Mouse (Mus musculus): ENCODE measurements around the gene Gipc2. TPM values are rescaled to one million over a fixed set of nuclear protein-coding genes. Genes with fewer than 3 reads are reported as not detected.
A peak's percentile ranks its signal among the peaks of the same experiment; 100 is the strongest.

Gipc2 gene
- polyA plus RNA-seq, 1 experiment, result 36.6 TPM

GRCm38 (mm10) chr3:152172322-152172935, 6.4 kb upstream of the Gipc2 start:
- Histone ChIP-seq H3K4me1 (ENCODE audit: control insufficient read depth, insufficient read depth, low read length) (peaks cover 13% of the 10 kb centered on the region), H3K4me3 (replicated peaks; ENCODE audit: extremely low read depth, low read depth, low read length) (no peak overlapping the region)
- no peak for DNase-seq
- no peak for TF ChIP-seq CTCF (IDR thresholded peaks at IDR 0.05; ENCODE audit: insufficient read depth, low read length)
- TF ChIP-seq POLR2A (IDR thresholded peaks at IDR 0.05; ENCODE audit: borderline replicate concordance, extremely low read depth, low read depth, low read length), result no peak
- 53% methylated on average over 7 of the region's 7 CpGs for WGBS

- Histone ChIP-seq H3K4me1 (ENCODE audit: control insufficient read depth, insufficient read depth, low read length) (peaks cover 13% of the 10 kb centered on the region), H3K4me3 (replicated peaks; ENCODE audit: extremely low read depth, low read depth, low read length) (no peak overlapping the region)
- DNase-seq, result no peak
- WGBS, result 56% methylated on average over 7 of the region's 7 CpGs
- TF ChIP-seq POLR2A (IDR thresholded peaks at IDR 0.05; ENCODE audit: borderline replicate concordance, extremely low read depth, low read depth, low read length) (no peak), CTCF (IDR thresholded peaks at IDR 0.05; ENCODE audit: insufficient read depth, low read length) (peak; percentile 19; the same call in 1 of the 2 replicates)
Measured at GRCm38 (mm10) chr3:152171862-152172261, 5.8 kb upstream of the Gipc2 start.

GRCm38 (mm10) chr3:152171236-152171635, 5.2 kb upstream of the Gipc2 start:
- Histone ChIP-seq H3K4me3 (replicated peaks; ENCODE audit: extremely low read depth, low read depth, low read length) (no peak overlapping the region), H3K4me1 (ENCODE audit: control insufficient read depth, insufficient read depth, low read length) (peaks cover 13% of the 10 kb centered on the region)
- no peak for DNase-seq
- 47% methylated on average over 2 of the region's 2 CpGs for WGBS
- TF ChIP-seq CTCF (IDR thresholded peaks at IDR 0.05; ENCODE audit: insufficient read depth, low read length) (no peak), POLR2A (IDR thresholded peaks at IDR 0.05; ENCODE audit: borderline replicate concordance, extremely low read depth, low read depth, low read length) (no peak)

DNA sequence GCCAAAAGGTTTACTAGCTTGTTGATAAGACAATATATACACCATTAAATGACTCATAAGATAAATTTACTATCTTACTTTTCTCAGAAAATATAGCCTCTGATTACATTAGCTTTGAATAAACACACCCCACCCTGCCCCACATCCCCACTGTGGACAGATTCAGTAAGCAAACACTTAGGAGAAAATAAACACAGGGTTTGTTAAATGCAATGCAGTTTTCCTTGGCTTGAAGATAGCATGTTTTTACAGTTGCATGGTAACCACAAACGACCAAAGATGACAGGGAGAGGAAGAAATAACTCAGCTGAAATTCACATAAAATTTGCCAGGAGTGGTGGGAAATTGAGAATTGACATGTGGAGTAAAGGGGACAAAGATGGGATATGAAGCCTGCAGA, 4.4 kb upstream of the Gipc2 start:
- no peak overlapping the region for H3K4me3 ChIP-seq (replicated peaks; ENCODE audit: extremely low read depth, low read depth, low read length)
- WGBS, result 5% methylated on average over 1 of the region's 1 CpGs
- peaks cover 13% of the 10 kb centered on the region for H3K4me1 ChIP-seq (ENCODE audit: control insufficient read depth, insufficient read depth, low read length)
- TF ChIP-seq CTCF (IDR thresholded peaks at IDR 0.05; ENCODE audit: insufficient read depth, low read length) (no peak), POLR2A (IDR thresholded peaks at IDR 0.05; ENCODE audit: borderline replicate concordance, extremely low read depth, low read depth, low read length) (no peak)
- DNase-seq, result no peak

- WGBS, result 96% methylated on average over 10 of the region's 10 CpGs
- H3K4me3 ChIP-seq (replicated peaks; ENCODE audit: extremely low read depth, low read depth, low read length), result no peak overlapping the region
- peaks cover 13% of the 10 kb centered on the region for H3K4me1 ChIP-seq (ENCODE audit: control insufficient read depth, insufficient read depth, low read length)
- DNase-seq, result no peak
- no peak for TF ChIP-seq POLR2A (IDR thresholded peaks at IDR 0.05; ENCODE audit: borderline replicate concordance, extremely low read depth, low read depth, low read length)
- TF ChIP-seq CTCF (IDR thresholded peaks at IDR 0.05; ENCODE audit: insufficient read depth, low read length), result no peak
Measured at GRCm38 (mm10) chr3:152168007-152168406, 2.0 kb upstream of the Gipc2 start.

GRCm38 (mm10) chr3:152166699-152167451, 845 bp upstream of the Gipc2 start:
- no peak for DNase-seq
- peaks cover 13% of the 10 kb centered on the region for H3K4me1 ChIP-seq (ENCODE audit: control insufficient read depth, insufficient read depth, low read length)
- WGBS, result 62% methylated on average over 29 of the region's 29 CpGs
- H3K4me3 ChIP-seq (replicated peaks; ENCODE audit: extremely low read depth, low read depth, low read length), result no peak overlapping the region
- no peak for TF ChIP-seq POLR2A (IDR thresholded peaks at IDR 0.05; ENCODE audit: borderline replicate concordance, extremely low read depth, low read depth, low read length)
- TF ChIP-seq CTCF (IDR thresholded peaks at IDR 0.05; ENCODE audit: insufficient read depth, low read length), result no peak

GRCm38 (mm10) chr3:152165351-152166098, 505 bp downstream of the Gipc2 start:
- Histone ChIP-seq H3K4me3 (replicated peaks; ENCODE audit: extremely low read depth, low read depth, low read length) (peak overlapping the region; percentile 53), H3K4me1 (ENCODE audit: control insufficient read depth, insufficient read depth, low read length) (peaks cover 6% of the 10 kb centered on the region)
- no peak for TF ChIP-seq CTCF (IDR thresholded peaks at IDR 0.05; ENCODE audit: insufficient read depth, low read length)
- peak; percentile 39; the same call in 1 of the 2 replicates for TF ChIP-seq POLR2A (IDR thresholded peaks at IDR 0.05; ENCODE audit: borderline replicate concordance, extremely low read depth, low read depth, low read length)
- WGBS, result 14% methylated on average over 53 of the region's 53 CpGs
- peak; percentile 68 for DNase-seq

GRCm38 (mm10) chr3:152165014-152165350, 1.0 kb downstream of the Gipc2 start:
- TF ChIP-seq POLR2A (IDR thresholded peaks at IDR 0.05; ENCODE audit: borderline replicate concordance, extremely low read depth, low read depth, low read length) (no peak), CTCF (IDR thresholded peaks at IDR 0.05; ENCODE audit: insufficient read depth, low read length) (no peak)
- Histone ChIP-seq H3K4me3 (replicated peaks; ENCODE audit: extremely low read depth, low read depth, low read length) (peak overlapping the region; percentile 53), H3K4me1 (ENCODE audit: control insufficient read depth, insufficient read depth, low read length) (peaks cover 5% of the 10 kb centered on the region)
- WGBS, result 46% methylated on average over 9 of the region's 9 CpGs
- no peak for DNase-seq

GRCm38 (mm10) chr3:152163320-152163719, 2.7 kb downstream of the Gipc2 start:
- TF ChIP-seq CTCF (IDR thresholded peaks at IDR 0.05; ENCODE audit: insufficient read depth, low read length) (no peak), POLR2A (IDR thresholded peaks at IDR 0.05; ENCODE audit: borderline replicate concordance, extremely low read depth, low read depth, low read length) (no peak)
- DNase-seq, result no peak
- 80% methylated on average over 8 of the region's 8 CpGs for whole genome bisulfite sequencing
- Histone ChIP-seq H3K4me1 (ENCODE audit: control insufficient read depth, insufficient read depth, low read length) (no peaks in the 10 kb centered on the region; the same call in 1 of the 2 replicates), H3K4me3 (replicated peaks; ENCODE audit: extremely low read depth, low read depth, low read length) (no peak overlapping the region)
